Mouse (Mus musculus): ENCODE measurements at regions not wholly inside any gene's neighbourhood (a gene's known extent, or its start where the extent isn't known, plus 50 kb on each side); places are given as distances from the start of the nearest gene placed in this dataset.

GRCm38 (mm10) chr13:15802043-15802795 is 209.4 kb upstream of the Inhba start:
- no peaks in the 10 kb centered on the region for H3K9me3 ChIP-seq (replicated peaks)
- H3K27me3 ChIP-seq, result no peaks in the 10 kb centered on the region
- no peak overlapping the region for H3K27ac ChIP-seq (replicated peaks)
- no peak overlapping the region for H3K4me3 ChIP-seq (replicated peaks)
- no peak overlapping the region for H3K9ac ChIP-seq
- H3K4me2 ChIP-seq, result no peak overlapping the region
- 64% methylated on average over 16 of the region's 16 CpGs for WGBS (ENCODE audit: insufficient replicate concordance)
- no peak for ATAC-seq (ENCODE audit: insufficient read depth)
- H3K36me3 ChIP-seq (replicated peaks), result no peaks in the 10 kb centered on the region
- H3K4me1 ChIP-seq (replicated peaks), result no peaks in the 10 kb centered on the region

GRCm38 (mm10) chr13:15803965-15804364 is 207.7 kb upstream of the Inhba start:
- Histone ChIP-seq H3K36me3 (replicated peaks) (no peaks in the 10 kb centered on the region), H3K27ac (replicated peaks) (no peak overlapping the region), H3K4me1 (replicated peaks) (no peaks in the 10 kb centered on the region), H3K4me2 (no peak overlapping the region), H3K9ac (no peak overlapping the region), H3K9me3 (replicated peaks) (no peaks in the 10 kb centered on the region), H3K4me3 (replicated peaks) (no peak overlapping the region), H3K27me3 (no peaks in the 10 kb centered on the region)
- WGBS (ENCODE audit: insufficient replicate concordance), result 26% methylated on average over 1 of the region's 1 CpGs
- ATAC-seq (ENCODE audit: insufficient read depth), result no peak

GRCm38 (mm10) chr13:15806925-15807324 is 204.7 kb upstream of the Inhba start:
- no peak overlapping the region for H3K27ac ChIP-seq (replicated peaks)
- H3K9ac ChIP-seq, result no peak overlapping the region
- no peaks in the 10 kb centered on the region for H3K27me3 ChIP-seq
- H3K36me3 ChIP-seq (replicated peaks), result no peaks in the 10 kb centered on the region
- WGBS (ENCODE audit: insufficient replicate concordance), result 56% methylated on average over 4 of the region's 4 CpGs
- no peak overlapping the region for H3K4me3 ChIP-seq (replicated peaks)
- no peak for ATAC-seq (ENCODE audit: insufficient read depth)
- H3K4me2 ChIP-seq, result no peak overlapping the region
- no peaks in the 10 kb centered on the region for H3K4me1 ChIP-seq (replicated peaks)
- no peaks in the 10 kb centered on the region for H3K9me3 ChIP-seq (replicated peaks)

- no peaks in the 10 kb centered on the region for H3K4me1 ChIP-seq (replicated peaks)
- H3K4me3 ChIP-seq (replicated peaks), result no peak overlapping the region
- H3K9ac ChIP-seq, result no peak overlapping the region
- ATAC-seq (ENCODE audit: insufficient read depth), result no peak
- H3K9me3 ChIP-seq (replicated peaks), result no peaks in the 10 kb centered on the region
- no peak overlapping the region for H3K27ac ChIP-seq (replicated peaks)
- H3K4me2 ChIP-seq, result no peak overlapping the region
- no peaks in the 10 kb centered on the region for H3K27me3 ChIP-seq
- 38% methylated on average over 1 of the region's 1 CpGs for WGBS (ENCODE audit: insufficient replicate concordance)
- H3K36me3 ChIP-seq (replicated peaks), result no peaks in the 10 kb centered on the region
Measured at GRCm38 (mm10) chr13:15822261-15822850, 189.3 kb upstream of the Inhba start.

- Histone ChIP-seq H3K36me3 (replicated peaks) (no peaks in the 10 kb centered on the region), H3K27ac (replicated peaks) (no peak overlapping the region), H3K4me2 (no peak overlapping the region), H3K4me3 (replicated peaks) (no peak overlapping the region), H3K27me3 (no peaks in the 10 kb centered on the region), H3K9me3 (replicated peaks) (no peaks in the 10 kb centered on the region), H3K4me1 (replicated peaks) (no peaks in the 10 kb centered on the region), H3K9ac (no peak overlapping the region)
- no peak for ATAC-seq (ENCODE audit: insufficient read depth)
Measured at GRCm38 (mm10) chr13:15845806-15846205, 165.8 kb upstream of the Inhba start.

- no peak overlapping the region for H3K4me2 ChIP-seq
- H3K4me3 ChIP-seq (replicated peaks), result no peak overlapping the region
- no peaks in the 10 kb centered on the region for H3K4me1 ChIP-seq (replicated peaks)
- no peaks in the 10 kb centered on the region for H3K27me3 ChIP-seq
- no peaks in the 10 kb centered on the region for H3K9me3 ChIP-seq (replicated peaks)
- no peak for ATAC-seq (ENCODE audit: insufficient read depth)
- WGBS (ENCODE audit: insufficient replicate concordance), result 61% methylated on average over 5 of the region's 5 CpGs
- H3K9ac ChIP-seq, result no peak overlapping the region
- no peak overlapping the region for H3K27ac ChIP-seq (replicated peaks)
- H3K36me3 ChIP-seq (replicated peaks), result no peaks in the 10 kb centered on the region
Measured at GRCm38 (mm10) chr13:15848017-15848416, 163.6 kb upstream of the Inhba start.

GRCm38 (mm10) chr13:15849129-15849528 is 162.5 kb upstream of the Inhba start:
- H3K9ac ChIP-seq, result no peak overlapping the region
- H3K4me3 ChIP-seq (replicated peaks), result no peak overlapping the region
- ATAC-seq (ENCODE audit: insufficient read depth), result no peak
- no peak overlapping the region for H3K4me2 ChIP-seq
- no peak overlapping the region for H3K27ac ChIP-seq (replicated peaks)
- no peaks in the 10 kb centered on the region for H3K9me3 ChIP-seq (replicated peaks)
- 57% methylated on average over 3 of the region's 3 CpGs for WGBS (ENCODE audit: insufficient replicate concordance)
- H3K27me3 ChIP-seq, result no peaks in the 10 kb centered on the region
- no peaks in the 10 kb centered on the region for H3K36me3 ChIP-seq (replicated peaks)
- no peaks in the 10 kb centered on the region for H3K4me1 ChIP-seq (replicated peaks)

- H3K36me3 ChIP-seq (replicated peaks), result no peaks in the 10 kb centered on the region
- no peak overlapping the region for H3K4me2 ChIP-seq
- no peak for ATAC-seq (ENCODE audit: insufficient read depth)
- no peak overlapping the region for H3K9ac ChIP-seq
- H3K9me3 ChIP-seq (replicated peaks), result no peaks in the 10 kb centered on the region
- H3K27me3 ChIP-seq, result no peaks in the 10 kb centered on the region
- H3K27ac ChIP-seq (replicated peaks), result no peak overlapping the region
- WGBS (ENCODE audit: insufficient replicate concordance), result 37% methylated on average over 2 of the region's 2 CpGs
- no peaks in the 10 kb centered on the region for H3K4me1 ChIP-seq (replicated peaks)
- H3K4me3 ChIP-seq (replicated peaks), result no peak overlapping the region
Measured at GRCm38 (mm10) chr13:15850358-15850757, 161.3 kb upstream of the Inhba start.

- H3K27ac ChIP-seq (replicated peaks), result no peak overlapping the region
- H3K4me3 ChIP-seq (replicated peaks), result no peak overlapping the region
- H3K9me3 ChIP-seq (replicated peaks), result no peaks in the 10 kb centered on the region
- H3K36me3 ChIP-seq (replicated peaks), result no peaks in the 10 kb centered on the region
- H3K9ac ChIP-seq, result no peak overlapping the region
- H3K4me2 ChIP-seq, result no peak overlapping the region
- no peaks in the 10 kb centered on the region for H3K4me1 ChIP-seq (replicated peaks)
- ATAC-seq (ENCODE audit: insufficient read depth), result no peak
- H3K27me3 ChIP-seq, result no peaks in the 10 kb centered on the region
Measured at GRCm38 (mm10) chr13:15853022-15853566, 158.6 kb upstream of the Inhba start.

- H3K4me2 ChIP-seq, result no peak overlapping the region
- ATAC-seq (ENCODE audit: insufficient read depth), result no peak
- H3K4me1 ChIP-seq (replicated peaks), result no peaks in the 10 kb centered on the region
- no peaks in the 10 kb centered on the region for H3K36me3 ChIP-seq (replicated peaks)
- no peaks in the 10 kb centered on the region for H3K9me3 ChIP-seq (replicated peaks)
- no peak overlapping the region for H3K9ac ChIP-seq
- H3K27me3 ChIP-seq, result no peaks in the 10 kb centered on the region
- H3K4me3 ChIP-seq (replicated peaks), result no peak overlapping the region
- no peak overlapping the region for H3K27ac ChIP-seq (replicated peaks)
Measured at GRCm38 (mm10) chr13:15862941-15863340, 148.7 kb upstream of the Inhba start.

GRCm38 (mm10) chr13:15863344-15863743 is 148.3 kb upstream of the Inhba start:
- Histone ChIP-seq H3K9me3 (replicated peaks) (no peaks in the 10 kb centered on the region), H3K4me3 (replicated peaks) (no peak overlapping the region), H3K4me2 (no peak overlapping the region), H3K27me3 (no peaks in the 10 kb centered on the region), H3K36me3 (replicated peaks) (no peaks in the 10 kb centered on the region), H3K4me1 (replicated peaks) (no peaks in the 10 kb centered on the region), H3K27ac (replicated peaks) (no peak overlapping the region), H3K9ac (no peak overlapping the region)
- 56% methylated on average over 3 of the region's 3 CpGs for WGBS (ENCODE audit: insufficient replicate concordance)
- ATAC-seq (ENCODE audit: insufficient read depth), result no peak

Measured in liver, embryonic 15.5 days (tissue).